27 mouse cellular contexts compared by ENCODE assay signal in genomic region chr12:54479841-54480240, GRCm38 (mm10).
A peak's percentile ranks its signal among the peaks of the same experiment; 100 is the strongest.
DNase-seq lines count a peak whose midpoint lies in the region; ATAC-seq and TF ChIP-seq lines count a peak whose summit lies in the region.
"Had no signal": no experiment of that assay in that cellular context is flagged by ENCODE, and none has a peak within 500 bp of the region (broad histone marks: within the 10 kb centered on the region; RNA-seq: fewer than 3 reads in every experiment).

No protein-coding gene starts in this region.

- H3K4me3 ChIP-seq in lung, embryonic 16.5 days (ENCODE audit: low read length): no peak overlapping the region
- no peak overlapping the region for H3K4me3 ChIP-seq in lung, adult 2 months (replicated peaks; ENCODE audit: extremely low read depth, low read depth, low read length)
- no peak overlapping the region for H3K4me3 ChIP-seq in forebrain, embryonic 13.5 days
- H3K4me3 ChIP-seq: embryonic facial prominence, embryonic 13.5 days; erythroblast, embryonic 14.5 days; forebrain, embryonic 12.5 days; heart, embryonic 10.5 days; limb, embryonic 12.5 days; megakaryocyte, embryonic 14.5 days; midbrain, embryonic 13.5 days had no signal

- H3K27ac ChIP-seq in lung, embryonic 16.5 days (ENCODE audit: low read length): no peak overlapping the region
- no peak overlapping the region for H3K27ac ChIP-seq in forebrain, embryonic 13.5 days
- H3K27ac ChIP-seq: embryonic facial prominence, embryonic 13.5 days; forebrain, embryonic 12.5 days; heart, embryonic 10.5 days; kidney, postnatal 0 days; limb, embryonic 12.5 days; midbrain, embryonic 13.5 days; stomach, postnatal 0 days had no signal

- TF ChIP-seq POLR2A in lung, adult 2 months (IDR thresholded peaks at IDR 0.05; ENCODE audit: borderline replicate concordance, extremely low read depth, low read depth, low read length): no peak

- no peaks in the 10 kb centered on the region for H3K36me3 ChIP-seq in lung, embryonic 16.5 days (ENCODE audit: control insufficient read depth, insufficient read depth, low read length)
- H3K36me3 ChIP-seq in forebrain, embryonic 13.5 days (ENCODE audit: poor library complexity, severe bottlenecking): no peaks in the 10 kb centered on the region
- H3K36me3 ChIP-seq: embryonic facial prominence, embryonic 13.5 days; forebrain, embryonic 12.5 days; G1E; heart, embryonic 10.5 days; limb, embryonic 12.5 days; midbrain, embryonic 13.5 days had no signal

- WGBS in lung, embryonic 16.5 days: 46% methylated on average over 1 of the region's 1 CpGs
- WGBS in lung, adult 2 months: 34% methylated on average over 1 of the region's 1 CpGs
- whole genome bisulfite sequencing in forebrain, embryonic 13.5 days: 78% methylated on average over 1 of the region's 1 CpGs

- no peak overlapping the region for H3K4me2 ChIP-seq in lung, embryonic 16.5 days (ENCODE audit: low read depth, low read length)
- H3K4me2 ChIP-seq in forebrain, embryonic 13.5 days: no peak overlapping the region
- H3K4me2 ChIP-seq: embryonic facial prominence, embryonic 13.5 days; forebrain, embryonic 12.5 days; limb, embryonic 12.5 days; liver, embryonic 11.5 days; midbrain, embryonic 13.5 days had no signal

- H3K4me1 ChIP-seq in lung, embryonic 16.5 days (replicated peaks; ENCODE audit: control insufficient read depth, insufficient read depth, low read length): 0 out of 2 replicates have a peak, but pooled peaks cover 3% of the 10 kb centered on the region
- no peaks in the 10 kb centered on the region; the same call in 1 of the 2 replicates for H3K4me1 ChIP-seq in lung, adult 2 months (ENCODE audit: control insufficient read depth, insufficient read depth, low read length)
- H3K4me1 ChIP-seq in forebrain, embryonic 13.5 days: peaks cover 4% of the 10 kb centered on the region; the same call in 1 of the 2 replicates
- H3K4me1 ChIP-seq: embryonic facial prominence, embryonic 13.5 days; heart, embryonic 10.5 days; midbrain, embryonic 13.5 days had no signal

- no peak for TF ChIP-seq CTCF in lung, adult 2 months (IDR thresholded peaks at IDR 0.05; ENCODE audit: insufficient read depth, low read length)

- H3K9me3 ChIP-seq in lung, embryonic 16.5 days (ENCODE audit: control insufficient read depth, low read length): no peaks in the 10 kb centered on the region
- no peaks in the 10 kb centered on the region for H3K9me3 ChIP-seq in forebrain, embryonic 13.5 days (replicated peaks)
- H3K9me3 ChIP-seq: embryonic facial prominence, embryonic 13.5 days; forebrain, embryonic 12.5 days; heart, embryonic 10.5 days; limb, embryonic 12.5 days; midbrain, embryonic 13.5 days had no signal

- ATAC-seq in lung, embryonic 16.5 days (ENCODE audit: low read depth): peak; percentile 82
- no peak for ATAC-seq in forebrain, embryonic 13.5 days
- ATAC-seq: hindbrain, embryonic 16.5 days; liver, postnatal 0 days; midbrain, embryonic 13.5 days had no signal

- DNase-seq in adrenal gland, adult 2 months: peak; percentile 18
- no peak for DNase-seq in adrenal gland, adult 18-20 months (ENCODE audit: low spot score in 2 of 2)
- DNase-seq in lung, adult 2 months: no peak
- peak; percentile 23 to 55 for DNase-seq in kidney, adult 8-10 months
- peak; percentile 51 to 54 for DNase-seq in kidney, postnatal 36 days
- no peak for DNase-seq in B cell, adult 2 months
- DNase-seq: adrenal gland, postnatal 25 days; cerebellum, adult 8-10 months; cerebellum, postnatal 36 days; embryo, embryonic 11 days; gastrocnemius, postnatal 10 days; liver, postnatal 0 days; right cerebral cortex, postnatal 14 days had no signal

- H3K27me3 ChIP-seq in lung, embryonic 16.5 days (ENCODE audit: control insufficient read depth, insufficient read depth, low read depth, low read length): peaks cover 25% of the 10 kb centered on the region
- no peaks in the 10 kb centered on the region for H3K27me3 ChIP-seq in forebrain, embryonic 13.5 days
- H3K27me3 ChIP-seq: embryonic facial prominence, embryonic 13.5 days; forebrain, embryonic 12.5 days; limb, embryonic 12.5 days; megakaryocyte, embryonic 14.5 days; midbrain, embryonic 13.5 days had no signal

- no peak overlapping the region for H3K9ac ChIP-seq in lung, embryonic 16.5 days (ENCODE audit: low read length)
- H3K9ac ChIP-seq in forebrain, embryonic 13.5 days: no peak overlapping the region
- H3K9ac ChIP-seq: embryonic facial prominence, embryonic 13.5 days; forebrain, embryonic 12.5 days; limb, embryonic 12.5 days; liver, postnatal 0 days; midbrain, embryonic 13.5 days had no signal

Comparison
In these comparisons a context has a peak if more than half of its experiments do, and no peak if none do; other contexts are left out.
1. DNase-seq: peak in adrenal gland, adult 2 months (single experiment), kidney, adult 8-10 months (2 of 2) and kidney, postnatal 36 days (2 of 2); none in adrenal gland, adult 18-20 months (0 of 2), lung, adult 2 months (single experiment) and B cell, adult 2 months (0 of 2).